Mouse (Mus musculus) kidney, embryonic 15.5 days (tissue): Measurements from ENCODE around the gene Plcd3. TPM values are rescaled to one million over a fixed set of nuclear protein-coding genes. Genes with fewer than 3 reads are reported as not detected.

Experiments used
- ATAC-seq: fragments of 200-750 bp; cut with Nextera tagmentation; replicated peaks from 2 replicates; pipeline ENCODE4 v1.8.0; 2017; ENCODE audit warnings: moderate TSS enrichment; ENCODE audit not compliant: low FRiP score
- H3K27ac ChIP-seq: fragments of 300-500 bp; sonication (generic); 2 replicates; pipeline ENCODE4 v1.5.1; 2015; ENCODE audit warnings: mild to moderate bottlenecking, inconsistent platforms
- H3K27me3 ChIP-seq: fragments of 300-500 bp; sonication (generic); 2 replicates; pipeline ENCODE4 v1.6.1; 2015; ENCODE audit warnings: inconsistent platforms
- H3K36me3 ChIP-seq: fragments of 300-500 bp; sonication (generic); 2 replicates; pipeline ENCODE4 v1.6.1; 2015; ENCODE audit warnings: inconsistent platforms
- H3K4me1 ChIP-seq: fragments of 300-500 bp; sonication (generic); 2 replicates; pipeline ENCODE4 v1.6.1; 2015; ENCODE audit warnings: inconsistent platforms
- H3K4me2 ChIP-seq: fragments of 300-500 bp; sonication (generic); 2 replicates; pipeline ENCODE4 v1.6.1; 2015; ENCODE audit warnings: moderate library complexity, mild to moderate bottlenecking, inconsistent platforms
- H3K4me3 ChIP-seq: fragments of 300-500 bp; sonication (generic); replicated peaks from 2 replicates; pipeline ENCODE4 v1.5.1; 2015; ENCODE audit warnings: mild to moderate bottlenecking, inconsistent platforms
- H3K9ac ChIP-seq: fragments of 300-500 bp; sonication (generic); 2 replicates; pipeline ENCODE4 v1.6.1; 2015; ENCODE audit warnings: mild to moderate bottlenecking, inconsistent platforms
- H3K9me3 ChIP-seq: fragments of 300-500 bp; sonication (generic); replicated peaks from 2 replicates; pipeline ENCODE4 v1.6.1; 2016; ENCODE audit warnings: inconsistent platforms
- WGBS: fragments of 180-500 bp; shearing (Covaris S2); methylation state at CpG from one replicate; pipeline ENCODE4 v1.1.7; 2015; ENCODE audit warnings: mixed read lengths; 5-methylcytosine and 5-hydroxymethylcytosine counted together
- polyA plus RNA-seq: library from polyadenylated mRNA; unstranded; fragments of >200 nt; fragmentation: Nextera tagmentation; extraction: Ambion mirVana; gene quantifications from 2 replicates; pipeline ENCODE4 v1.2.1, GENCODE M21; 2015

Gene Plcd3
- polyA plus RNA-seq, 1 experiment from 2014 or later, result 6.2 TPM

- no peaks in the 10 kb centered on the region for H3K9me3 ChIP-seq
- H3K4me2 ChIP-seq, result peak within 1 kb of the TSS; percentile 89
- peak; percentile 95 for ATAC-seq
- peak within 1 kb of the TSS; percentile 78 for H3K9ac ChIP-seq
- no peaks in the 10 kb centered on the region for H3K36me3 ChIP-seq
- peak within 1 kb of the TSS; percentile 96 for H3K27ac ChIP-seq
- H3K4me1 ChIP-seq, result peaks cover 55% of the 10 kb centered on the region
- H3K27me3 ChIP-seq, result no peaks in the 10 kb centered on the region
- under 1% methylated on average over 53 of the region's 53 CpGs for WGBS
- peak within 1 kb of the TSS; percentile 74 for H3K4me3 ChIP-seq
These were observed 14.8 kb upstream of the Plcd3 start, which contains the start of gene Hexim1 for GRCm38 (mm10) chr11:103116008-103116818. Hexim1 (plus strand) TSS chr11:103116231.

- ATAC-seq, result peak; percentile 80
- Histone ChIP-seq H3K9ac (peak overlapping the region; percentile 72), H3K27me3 (no peaks in the 10 kb centered on the region), H3K36me3 (no peaks in the 10 kb centered on the region), H3K4me2 (peak overlapping the region; percentile 89), H3K27ac (peak overlapping the region; percentile 96), H3K4me3 (peak overlapping the region; percentile 74), H3K9me3 (no peaks in the 10 kb centered on the region), H3K4me1 (peaks cover 56% of the 10 kb centered on the region)
- WGBS, result under 1% methylated on average over 34 of the region's 34 CpGs
These were observed 13.9 kb upstream of the Plcd3 start for GRCm38 (mm10) chr11:103115163-103116007.

GRCm38 (mm10) chr11:103114270-103114943 lies 12.9 kb upstream of the Plcd3 start:
- peak overlapping the region; percentile 89 for H3K4me2 ChIP-seq
- no peaks in the 10 kb centered on the region for H3K36me3 ChIP-seq
- peak overlapping the region; percentile 74 for H3K4me3 ChIP-seq
- WGBS, result 87% methylated on average over 11 of the region's 11 CpGs
- H3K9me3 ChIP-seq, result no peaks in the 10 kb centered on the region
- H3K4me1 ChIP-seq, result peaks cover 54% of the 10 kb centered on the region
- H3K9ac ChIP-seq, result peak overlapping the region; percentile 72
- peak overlapping the region; percentile 96 for H3K27ac ChIP-seq
- no peak for ATAC-seq
- no peaks in the 10 kb centered on the region for H3K27me3 ChIP-seq

- no peaks in the 10 kb centered on the region for H3K9me3 ChIP-seq
- H3K27ac ChIP-seq, result no peak overlapping the region
- H3K36me3 ChIP-seq, result no peaks in the 10 kb centered on the region
- no peaks in the 10 kb centered on the region for H3K27me3 ChIP-seq
- H3K4me3 ChIP-seq, result no peak overlapping the region
- peaks cover 50% of the 10 kb centered on the region for H3K4me1 ChIP-seq
- ATAC-seq, result no peak
- H3K4me2 ChIP-seq, result no peak overlapping the region
- WGBS, result 82% methylated on average over 4 of the region's 4 CpGs
- no peak overlapping the region for H3K9ac ChIP-seq
These were observed 12.3 kb upstream of the Plcd3 start for GRCm38 (mm10) chr11:103113771-103114170.

DNA sequence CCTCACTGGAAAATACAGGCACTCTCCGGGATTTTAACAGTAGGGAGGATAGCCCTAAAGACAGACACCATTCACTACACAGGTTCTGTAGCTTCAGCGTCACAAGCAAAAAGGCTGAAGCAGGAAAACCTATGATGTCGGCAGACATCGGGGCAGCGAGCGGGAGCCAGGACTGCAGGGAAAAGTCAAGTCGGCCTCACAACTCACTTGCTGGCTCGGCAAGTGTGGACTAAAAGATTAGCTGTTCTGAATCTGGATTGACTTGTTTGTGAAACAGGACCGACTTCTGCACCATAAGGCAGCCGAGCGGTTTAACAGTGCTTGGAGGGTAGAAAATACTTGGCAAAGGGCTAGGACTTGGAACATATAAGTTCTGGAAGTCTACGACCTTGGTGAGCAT lies 11.5 kb upstream of the Plcd3 start:
- Histone ChIP-seq H3K36me3 (no peaks in the 10 kb centered on the region), H3K27me3 (no peaks in the 10 kb centered on the region), H3K4me2 (no peak overlapping the region; the same call in 1 of the 2 replicates), H3K27ac (peak overlapping the region; percentile 79), H3K4me3 (no peak overlapping the region), H3K4me1 (peaks cover 43% of the 10 kb centered on the region), H3K9me3 (no peaks in the 10 kb centered on the region), H3K9ac (no peak overlapping the region)
- 46% methylated on average over 12 of the region's 12 CpGs for WGBS
- no peak for ATAC-seq

DNA sequence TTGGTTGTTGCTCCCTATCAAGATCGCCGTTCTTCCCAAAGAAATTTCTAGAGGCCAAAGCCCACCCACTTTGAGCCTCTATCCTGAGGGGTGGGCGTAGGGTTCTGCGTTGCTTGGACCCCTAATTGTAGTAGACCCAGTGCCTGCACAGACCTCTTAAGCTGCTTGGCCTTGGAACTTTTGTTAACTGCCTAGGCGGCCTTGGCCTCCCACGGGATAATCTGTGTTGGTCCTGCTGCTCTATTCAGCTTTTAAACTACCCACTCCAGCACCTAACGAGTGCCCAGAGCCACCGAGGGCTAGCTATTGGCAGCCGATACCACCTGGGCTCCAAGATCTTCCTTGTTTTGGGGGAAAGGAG lies 11.1 kb upstream of the Plcd3 start:
- WGBS, result 23% methylated on average over 9 of the region's 9 CpGs
- Histone ChIP-seq H3K4me1 (peaks cover 39% of the 10 kb centered on the region), H3K27me3 (no peaks in the 10 kb centered on the region), H3K27ac (peak overlapping the region; percentile 79), H3K4me3 (peak overlapping the region; percentile 46), H3K9ac (peak overlapping the region; percentile 47; the same call in 1 of the 2 replicates), H3K4me2 (peak overlapping the region; percentile 76), H3K36me3 (no peaks in the 10 kb centered on the region), H3K9me3 (no peaks in the 10 kb centered on the region)
- ATAC-seq, result no peak

DNA sequence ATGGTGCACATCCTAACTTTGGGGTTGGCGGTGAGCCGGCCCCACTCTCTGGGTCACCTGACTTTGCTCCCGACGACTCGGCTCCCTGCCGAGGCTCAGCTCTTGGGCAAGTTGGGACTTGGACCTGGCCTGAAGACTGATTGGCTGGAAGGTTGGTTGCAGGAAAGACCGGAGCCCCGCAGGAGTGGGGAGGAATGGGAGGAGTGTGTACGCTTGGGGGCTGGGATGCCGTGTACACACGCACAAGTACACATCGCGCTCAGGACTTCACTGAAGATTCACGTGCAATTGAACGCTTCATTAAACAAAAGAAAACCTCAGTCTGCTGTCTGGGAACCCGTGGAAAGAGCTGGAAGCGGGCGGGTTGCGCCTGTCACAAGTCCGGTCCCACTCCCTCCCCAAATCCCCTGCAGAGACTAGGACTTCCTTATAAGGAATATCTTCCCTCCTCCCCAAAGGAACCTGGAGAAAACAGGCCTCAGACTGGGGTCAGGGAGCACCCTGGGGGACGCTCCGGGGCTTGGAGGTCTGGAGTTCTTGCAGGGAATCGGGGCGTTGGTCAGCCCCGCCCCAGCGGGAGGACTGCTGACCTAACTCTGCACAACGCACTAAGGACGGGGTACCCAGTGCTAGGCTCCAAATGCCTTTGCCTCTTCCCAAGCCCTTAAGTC lies 10.6 kb upstream of the Plcd3 start:
- Histone ChIP-seq H3K9ac (peak overlapping the region; percentile 47), H3K4me1 (peaks cover 39% of the 10 kb centered on the region), H3K4me2 (peak overlapping the region; percentile 76), H3K27me3 (no peaks in the 10 kb centered on the region), H3K27ac (peak overlapping the region; percentile 79), H3K36me3 (no peaks in the 10 kb centered on the region), H3K9me3 (no peaks in the 10 kb centered on the region), H3K4me3 (peak overlapping the region; percentile 46)
- ATAC-seq, result no peak
- 1% methylated on average over 28 of the region's 28 CpGs for WGBS

- H3K4me2 ChIP-seq, result peak overlapping the region; percentile 76
- H3K27me3 ChIP-seq, result no peaks in the 10 kb centered on the region
- no peaks in the 10 kb centered on the region for H3K9me3 ChIP-seq
- 15% methylated on average over 10 of the region's 10 CpGs for whole genome bisulfite sequencing
- peaks cover 40% of the 10 kb centered on the region for H3K4me1 ChIP-seq
- peak overlapping the region; percentile 46 for H3K4me3 ChIP-seq
- peak overlapping the region; percentile 79 for H3K27ac ChIP-seq
- no peaks in the 10 kb centered on the region for H3K36me3 ChIP-seq
- peak overlapping the region; percentile 47; the same call in 1 of the 2 replicates for H3K9ac ChIP-seq
- no peak for ATAC-seq
These were observed 9.8 kb upstream of the Plcd3 start for GRCm38 (mm10) chr11:103111301-103111700.

DNA sequence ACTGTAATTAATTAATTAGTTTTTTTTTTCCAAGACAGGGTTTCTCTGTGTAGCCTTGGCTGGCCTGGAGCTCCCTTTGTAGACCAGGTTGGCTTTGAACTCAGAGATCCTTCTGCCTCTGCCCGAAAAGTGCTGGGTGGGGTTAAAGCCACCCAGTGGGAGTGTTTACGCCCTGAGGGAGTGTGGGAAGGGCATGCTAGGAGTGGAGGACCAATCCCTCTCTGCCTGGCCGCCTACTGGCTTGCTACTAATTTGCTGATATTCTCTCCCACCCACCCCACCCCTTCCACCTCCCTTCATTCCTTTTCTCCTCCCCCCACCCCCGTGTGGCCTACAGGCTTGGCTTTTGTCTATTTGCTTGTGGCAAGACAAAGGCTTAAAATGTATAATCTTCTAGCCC lies 4.9 kb upstream of the Plcd3 start:
- Histone ChIP-seq H3K4me3 (no peak overlapping the region), H3K4me1 (peaks cover 47% of the 10 kb centered on the region), H3K27ac (no peak overlapping the region), H3K9me3 (no peaks in the 10 kb centered on the region), H3K27me3 (peaks cover 12% of the 10 kb centered on the region; the same call in 1 of the 2 replicates), H3K9ac (no peak overlapping the region), H3K4me2 (no peak overlapping the region), H3K36me3 (no peaks in the 10 kb centered on the region)
- 73% methylated on average over 4 of the region's 4 CpGs for WGBS
- no peak for ATAC-seq

GRCm38 (mm10) chr11:103105810-103106209 lies 4.4 kb upstream of the Plcd3 start:
- Histone ChIP-seq H3K27ac (peak overlapping the region; percentile 71), H3K4me3 (no peak overlapping the region), H3K27me3 (peaks cover 18% of the 10 kb centered on the region; the same call in 1 of the 2 replicates), H3K4me1 (peaks cover 47% of the 10 kb centered on the region), H3K4me2 (no peak overlapping the region), H3K36me3 (no peaks in the 10 kb centered on the region), H3K9ac (no peak overlapping the region), H3K9me3 (no peaks in the 10 kb centered on the region)
- ATAC-seq, result no peak
- 73% methylated on average over 6 of the region's 6 CpGs for WGBS

- peak overlapping the region; percentile 71 for H3K27ac ChIP-seq
- no peaks in the 10 kb centered on the region for H3K36me3 ChIP-seq
- peak overlapping the region; percentile 14; the same call in 1 of the 2 replicates for H3K4me2 ChIP-seq
- H3K9ac ChIP-seq, result no peak overlapping the region
- ATAC-seq, result no peak
- no peaks in the 10 kb centered on the region for H3K9me3 ChIP-seq
- peaks cover 24% of the 10 kb centered on the region; the same call in 1 of the 2 replicates for H3K27me3 ChIP-seq
- no peak overlapping the region; the same call in 1 of the 2 replicates for H3K4me3 ChIP-seq
- H3K4me1 ChIP-seq, result peaks cover 53% of the 10 kb centered on the region
- 40% methylated on average over 13 of the region's 14 CpGs for WGBS
These were observed 3.8 kb upstream of the Plcd3 start for GRCm38 (mm10) chr11:103105180-103105725.
